Mouse (Mus musculus) forelimb bud, embryonic 11.5 days (tissue): ENCODE data around the gene Zcchc24.

Experiments
- DNase-seq: peaks from one replicate; pipeline ENCODE4 v3.0.0-alpha.2; 2012; ENCODE audit warnings: low read depth, low spot score

The Zcchc24 gene

GRCm38 (mm10) chr14:25718471-25718870 is 50.4 kb downstream of the Zcchc24 start:
- DNase-seq = peak; percentile 68

DNA sequence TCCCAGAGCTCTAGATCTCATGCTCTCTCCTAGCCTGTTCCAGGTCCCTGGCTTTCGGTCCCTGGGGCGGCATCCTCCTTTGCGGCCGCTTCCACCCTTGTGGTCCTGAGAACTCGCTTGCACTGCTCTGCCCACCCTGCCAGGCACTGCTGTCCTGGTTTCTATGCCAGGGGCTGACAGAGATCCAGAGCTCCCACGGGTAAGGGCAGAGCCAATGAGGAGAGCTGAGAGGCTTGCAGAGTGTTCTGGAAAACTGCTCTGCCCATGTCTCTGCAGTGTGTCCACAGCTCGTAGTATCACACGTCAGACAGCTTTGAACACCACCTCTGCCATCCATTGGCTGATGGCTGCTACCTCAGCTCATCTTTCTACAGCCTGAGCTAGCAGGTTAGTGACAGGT is 51.1 kb downstream of the Zcchc24 start:
- DNase-seq = no peak

DNA sequence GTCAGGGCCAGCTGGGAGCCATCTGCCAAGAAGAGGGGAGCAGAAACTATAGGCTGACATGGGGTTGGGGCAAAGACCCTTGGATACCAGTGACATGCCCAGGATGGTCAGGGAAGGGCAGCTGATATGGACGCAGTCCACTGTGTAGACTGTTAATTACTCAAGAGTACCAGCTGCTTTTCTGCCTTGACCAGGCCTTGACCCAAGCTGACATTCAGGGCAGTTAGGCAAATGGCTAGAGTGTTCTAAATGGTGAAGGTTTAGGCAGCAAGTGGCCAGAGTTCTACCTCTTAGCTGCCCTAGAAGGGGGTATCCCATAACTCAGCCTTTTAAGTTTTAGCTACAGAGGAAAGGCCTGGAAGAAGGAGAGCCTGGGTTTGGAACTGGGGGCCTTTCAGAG is 52.3 kb downstream of the Zcchc24 start:
- no peak for DNase-seq

DNA sequence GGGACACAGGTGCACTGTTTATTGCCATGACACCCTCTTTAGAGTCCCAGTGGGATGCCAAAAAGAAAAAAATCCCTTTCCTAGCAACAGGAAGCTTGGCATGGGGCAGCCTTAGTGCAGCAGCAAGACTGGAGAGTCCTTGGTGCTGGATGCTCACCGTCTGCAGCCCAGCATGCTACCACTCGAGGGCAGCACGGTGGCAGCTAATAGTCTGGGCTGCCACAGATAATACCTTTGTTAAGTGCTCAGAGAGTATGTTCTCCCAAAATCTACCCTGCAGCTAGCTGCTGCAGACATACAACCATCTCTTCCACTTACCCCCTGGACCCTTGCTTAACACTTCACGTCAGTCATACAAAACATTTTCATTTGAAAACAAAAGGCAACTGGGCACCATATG is 55.4 kb downstream of the Zcchc24 start:
- DNase-seq = no peak

DNA sequence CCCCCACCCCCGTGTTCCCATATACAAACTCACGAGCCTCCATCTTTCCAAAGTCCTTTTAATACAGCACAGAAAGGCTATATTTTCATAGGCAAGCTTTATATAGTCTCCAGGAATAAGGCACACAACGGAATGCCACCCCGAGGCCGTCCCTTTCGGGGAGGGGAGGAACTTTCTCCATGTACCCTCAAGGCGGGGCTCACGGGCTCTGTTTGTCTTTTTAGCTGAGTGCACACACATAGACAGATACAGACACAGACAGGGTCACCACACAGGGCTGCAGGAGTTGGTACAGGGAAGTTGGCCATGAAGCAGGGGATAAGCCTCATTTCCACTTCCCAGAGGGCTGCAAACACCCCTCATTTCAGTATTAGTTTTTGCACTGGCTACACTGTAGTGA is 57.2 kb downstream of the Zcchc24 start:
- DNase-seq = no peak

DNA sequence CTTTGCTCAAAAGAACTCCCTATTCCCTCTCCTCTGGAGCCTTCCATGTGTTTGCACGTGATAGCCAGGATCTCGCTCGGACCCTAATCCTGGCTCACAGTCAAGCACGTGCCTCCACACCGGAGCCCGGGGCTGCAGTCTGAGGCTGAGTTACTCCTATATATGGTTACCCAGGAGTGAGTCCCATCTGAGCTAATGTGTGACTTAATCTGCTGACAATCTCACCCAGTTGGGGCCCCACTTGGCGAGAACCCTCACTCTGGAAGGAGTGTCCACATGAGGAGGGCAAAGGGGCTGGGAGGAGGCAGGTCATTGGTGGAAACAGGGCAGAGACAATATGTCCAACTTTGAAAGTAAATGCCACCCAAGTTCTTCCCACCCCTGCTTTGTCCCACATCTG is 57.7 kb downstream of the Zcchc24 start:
- DNase-seq = no peak

GRCm38 (mm10) chr14:25710681-25711080 is 58.2 kb downstream of the Zcchc24 start:
- no peak for DNase-seq

GRCm38 (mm10) chr14:25710073-25710472 is 58.8 kb downstream of the Zcchc24 start:
- DNase-seq = no peak

DNA sequence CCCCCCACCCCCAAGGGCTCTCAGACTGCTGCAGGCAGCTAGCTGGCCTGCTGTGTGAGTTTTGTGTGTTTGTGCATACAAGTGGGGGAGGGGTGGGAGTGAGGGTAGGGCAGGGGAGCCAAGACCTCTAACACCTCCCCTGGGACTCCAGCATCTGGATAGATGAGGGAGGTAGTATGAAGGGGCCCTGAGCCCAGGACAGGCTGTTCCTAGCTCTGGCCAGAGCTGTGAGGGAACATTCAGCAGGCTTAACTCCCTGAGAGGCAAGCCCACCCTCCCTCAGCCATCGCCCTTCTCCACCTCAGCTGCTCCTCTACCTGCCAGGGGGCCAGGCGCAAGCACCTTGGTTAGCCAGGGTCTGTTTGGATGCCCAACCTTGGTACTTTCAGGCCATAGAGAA is 59.9 kb downstream of the Zcchc24 start:
- no peak for DNase-seq

GRCm38 (mm10) chr14:25708451-25708850 is 60.4 kb downstream of the Zcchc24 start:
- no peak for DNase-seq

DNA sequence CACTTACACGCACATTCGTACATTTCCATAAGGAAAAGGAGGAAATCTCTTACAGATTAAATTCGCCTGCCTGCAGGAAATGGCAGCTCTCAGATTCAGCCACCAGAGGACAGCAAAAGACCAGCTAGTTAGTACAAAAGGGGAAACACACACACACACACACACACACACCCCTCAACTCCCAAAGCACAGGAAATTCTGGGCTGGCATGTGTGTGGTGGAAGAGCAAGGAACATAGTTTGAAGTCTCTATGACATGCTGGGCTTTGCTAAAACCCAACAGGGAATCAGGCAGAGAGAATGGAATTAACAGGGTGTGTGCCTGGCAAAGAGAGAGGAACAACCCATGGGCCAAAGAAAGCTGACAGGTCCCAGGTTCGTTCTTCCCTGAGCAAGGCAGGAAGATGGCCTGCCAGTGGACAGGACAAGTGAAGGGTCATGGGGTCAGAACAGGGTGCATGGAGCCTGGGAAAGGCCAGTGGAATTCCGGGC is 61.1 kb downstream of the Zcchc24 start:
- peak; percentile 64 for DNase-seq

DNA sequence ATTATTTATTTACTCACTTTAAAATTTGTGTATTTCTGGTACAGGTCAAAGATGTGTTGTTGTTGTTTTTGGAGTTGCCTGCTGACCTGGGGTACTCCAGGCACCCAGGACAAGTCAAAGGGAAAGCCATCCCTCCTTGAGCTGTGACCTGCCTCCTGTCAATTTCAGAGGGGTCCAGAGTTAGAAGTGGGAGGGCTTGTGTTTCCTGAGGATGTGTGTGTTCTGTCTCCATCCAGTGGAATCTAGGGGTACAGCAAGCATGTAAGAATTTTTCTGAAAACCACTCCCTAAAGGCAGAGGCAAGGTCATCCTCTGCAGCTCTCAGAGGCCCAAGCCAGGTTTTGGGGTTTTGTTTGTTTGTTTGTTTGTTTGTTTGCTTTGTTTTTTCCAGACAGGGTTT is 66.9 kb downstream of the Zcchc24 start:
- DNase-seq = peak; percentile 71

DNA sequence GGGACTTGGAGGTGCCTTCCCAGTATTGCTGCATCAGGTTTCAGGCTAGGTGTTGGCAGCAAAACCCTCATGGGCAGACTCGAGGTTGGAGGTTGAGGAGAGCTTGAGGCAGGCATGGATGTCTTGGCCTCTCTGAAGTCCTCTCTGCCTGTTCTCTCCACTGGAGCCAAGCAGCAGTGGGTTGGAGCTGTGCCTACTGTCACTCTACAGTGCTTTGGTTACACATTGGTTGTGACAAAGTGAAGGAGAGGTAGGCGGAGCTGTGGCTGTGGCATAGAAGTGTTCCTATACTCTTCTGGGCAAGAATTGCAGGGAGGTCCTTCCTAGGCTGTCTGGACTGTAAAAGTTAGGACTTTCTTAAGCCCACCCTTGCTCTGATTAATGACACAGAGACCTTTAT is 72.5 kb downstream of the Zcchc24 start:
- DNase-seq = no peak

GRCm38 (mm10) chr14:25695059-25695458 is 73.8 kb downstream of the Zcchc24 start:
- no peak for DNase-seq

GRCm38 (mm10) chr14:25694569-25694897 is 74.3 kb downstream of the Zcchc24 start:
- no peak for DNase-seq

DNA sequence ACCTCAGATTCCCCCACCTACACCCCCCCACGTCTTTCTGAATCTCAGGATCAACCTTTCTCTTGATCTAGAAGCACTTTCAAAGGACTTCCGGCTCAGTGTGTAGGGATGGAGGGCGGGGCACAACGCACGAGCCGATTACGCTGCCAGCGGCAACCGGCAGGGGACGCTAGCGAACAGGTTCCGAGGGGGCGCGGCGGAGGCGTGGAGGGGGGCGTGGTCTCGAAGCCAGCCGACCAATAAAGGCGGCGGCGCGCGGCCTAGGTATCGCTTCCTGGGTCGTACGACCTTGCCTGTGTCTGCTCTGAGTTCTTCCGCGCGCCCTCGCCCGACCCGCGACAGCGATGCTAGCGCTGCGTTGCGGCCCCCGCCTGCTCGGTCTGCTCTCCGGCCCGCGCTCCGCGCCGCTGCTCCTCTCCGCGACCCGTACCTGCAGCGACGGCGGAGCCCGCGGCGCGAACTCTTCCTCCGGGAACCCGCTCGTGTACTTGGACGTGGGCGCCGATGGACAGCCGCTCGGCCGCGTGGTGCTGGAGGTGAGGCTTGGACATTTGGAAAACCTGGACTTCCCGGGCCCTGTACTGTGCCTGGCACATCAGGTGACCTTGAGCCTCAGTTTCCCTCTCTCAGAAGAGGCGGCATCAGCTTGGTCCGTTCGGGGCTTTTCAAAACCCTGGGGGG is 74.8 kb downstream of the Zcchc24 start, which contains the start of gene Ppif:
Gene Ppif (plus strand): TSS at position 267 of the 681 bp plus-strand sequence.
- peak; percentile 93 for DNase-seq

DNA sequence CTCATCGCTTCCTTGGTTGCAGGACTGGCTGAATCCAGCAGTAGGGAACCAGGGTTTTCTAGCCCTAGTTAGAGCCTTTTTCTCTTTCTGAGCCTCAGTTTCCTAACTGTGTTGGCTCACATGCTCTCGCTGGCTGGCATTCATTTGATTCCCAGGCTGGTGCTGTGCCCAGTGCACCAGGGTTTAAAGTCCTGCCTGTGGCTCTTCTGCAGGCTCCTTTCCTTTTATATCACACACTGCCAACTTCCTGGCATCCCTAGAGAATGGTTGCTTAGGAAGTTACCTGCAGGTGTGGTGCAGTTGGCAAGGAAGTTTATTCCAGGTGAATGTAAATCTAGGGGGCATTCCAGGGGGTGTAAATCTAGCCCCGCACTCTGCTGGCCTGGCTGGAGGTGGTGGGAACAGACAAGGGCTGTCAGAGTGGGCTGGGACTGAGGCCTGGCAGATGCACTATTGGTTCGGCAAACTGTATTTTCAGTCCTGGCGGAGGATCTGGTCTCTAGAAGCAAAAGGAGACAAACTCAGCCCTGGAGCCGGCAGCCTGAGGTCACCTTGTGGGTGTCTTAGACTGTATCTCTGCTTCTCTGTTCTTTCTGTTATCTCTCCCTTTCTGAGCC is 75.5 kb downstream of the Zcchc24 start:
- DNase-seq = no peak

- no peak for DNase-seq
Measured at GRCm38 (mm10) chr14:25686983-25687901, 81.6 kb downstream of the Zcchc24 start.

DNA sequence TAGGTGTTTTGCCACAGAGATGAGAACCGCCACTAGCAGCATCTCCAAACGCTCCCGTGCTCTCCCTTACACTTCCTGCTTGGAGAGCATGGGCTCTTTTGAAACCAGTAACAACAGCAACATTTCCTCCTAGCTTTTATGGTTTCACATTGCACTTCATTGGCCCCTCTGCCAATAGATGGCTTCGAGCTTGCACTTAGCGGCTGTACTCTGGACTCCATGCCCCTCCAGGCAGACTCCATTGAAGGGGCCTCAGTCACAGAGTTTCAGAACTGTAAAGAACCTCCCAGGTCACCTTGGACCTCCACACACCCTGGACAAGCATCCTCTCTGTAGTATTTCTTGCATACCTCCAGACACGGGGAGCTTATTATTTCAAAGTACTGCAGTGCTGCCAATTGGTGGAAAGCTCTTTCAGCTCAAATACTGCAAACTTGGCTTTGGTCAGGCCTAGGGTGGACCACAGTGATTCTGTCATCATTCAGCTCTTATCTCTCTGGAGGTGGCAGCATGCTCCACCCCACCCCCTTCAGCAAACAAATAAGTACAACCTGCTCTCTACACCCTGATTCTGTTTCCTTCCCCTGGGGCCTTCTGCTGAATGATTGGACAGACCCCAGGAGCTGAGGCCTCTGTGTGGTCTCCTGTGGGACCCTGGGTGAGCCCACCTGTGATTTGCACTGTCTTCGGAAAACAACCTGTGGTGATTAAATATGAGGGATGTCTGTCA is 82.5 kb downstream of the Zcchc24 start:
- no peak for DNase-seq

DNA sequence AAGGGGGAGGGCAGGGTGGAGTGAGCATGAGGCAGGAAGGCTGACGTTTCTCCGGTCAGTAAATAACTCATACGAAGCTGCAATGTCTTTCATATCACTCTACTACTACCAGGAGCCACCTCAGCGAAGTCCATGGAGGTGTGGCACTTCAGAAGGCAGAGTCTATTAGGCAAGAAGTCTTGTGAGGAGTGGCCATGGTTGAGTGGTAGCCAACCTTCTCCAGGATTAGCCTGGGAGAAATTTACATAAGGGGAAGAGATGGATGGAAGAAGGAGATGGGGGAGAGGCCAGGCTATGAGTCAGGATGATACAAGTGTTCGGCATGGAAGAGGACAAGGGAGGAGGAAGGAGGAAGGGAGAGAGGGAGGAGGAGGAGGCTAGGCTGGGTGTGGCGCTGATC is 86.8 kb downstream of the Zcchc24 start:
- DNase-seq = no peak

- no peak for DNase-seq
Measured at GRCm38 (mm10) chr14:25679625-25680024, 89.2 kb downstream of the Zcchc24 start.

- no peak for DNase-seq
Measured at GRCm38 (mm10) chr14:25667587-25667986, 101.3 kb downstream of the Zcchc24 start.
